In the genomic region with DNA sequence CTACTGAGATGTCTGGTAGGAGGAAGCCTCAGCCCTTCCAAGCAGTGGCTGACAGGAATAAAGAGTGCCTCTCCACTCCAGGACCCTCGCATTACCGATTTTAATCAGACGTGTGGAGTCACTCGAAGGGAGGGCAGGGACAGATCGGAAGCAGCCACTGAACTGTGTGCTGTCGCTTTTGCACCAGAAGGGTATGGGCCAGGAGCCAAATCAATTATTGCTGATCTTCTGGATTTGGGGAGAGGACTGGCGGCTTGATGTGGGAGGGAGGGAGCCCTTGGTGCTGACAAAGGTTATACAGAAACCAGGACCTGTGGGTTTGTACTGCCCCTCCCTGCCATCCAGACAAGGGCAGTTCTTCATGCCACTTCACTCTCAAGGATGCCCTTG, we compare ENCODE assay signal across 10 mouse cellular contexts.
A peak's percentile ranks its signal among the peaks of the same experiment; 100 is the strongest.
DNase-seq lines count a peak whose midpoint lies in the region; ATAC-seq lines count a peak whose summit lies in the region.
"Had no signal": no experiment of that assay in that cellular context is flagged by ENCODE, and none has a peak within 500 bp of the region (broad histone marks: within the 10 kb centered on the region; RNA-seq: fewer than 3 reads in every experiment).

No protein-coding gene starts in this region.

- intact Hi-C loops in gastrocnemius, postnatal 14 days (cut with DNase I; ENCODE audit: low total_unique reads) = no loop called here

- ATAC-seq in forebrain, embryonic 13.5 days = peak; percentile 88
- ATAC-seq in limb, embryonic 13.5 days (ENCODE audit: low FRiP score, low read depth) = 0 out of 2 replicates have a peak, but pooled peaks have one; percentile 9
- no peak for ATAC-seq in intestine, embryonic 15.5 days

- H3K27me3 ChIP-seq in forebrain, embryonic 13.5 days = no peaks in the 10 kb centered on the region
- H3K27me3 ChIP-seq in limb, embryonic 13.5 days = peaks cover 67% of the 10 kb centered on the region
- H3K27me3 ChIP-seq in intestine, embryonic 15.5 days (replicated peaks) = no peaks in the 10 kb centered on the region

- H3K4me3 ChIP-seq in forebrain, embryonic 13.5 days = no peak overlapping the region
- peak overlapping the region; percentile 12; the same call in 1 of the 2 replicates for H3K4me3 ChIP-seq in limb, embryonic 13.5 days
- H3K4me3 ChIP-seq in intestine, embryonic 15.5 days (replicated peaks) = no peak overlapping the region

- peak overlapping the region; percentile 83 for H3K27ac ChIP-seq in forebrain, embryonic 13.5 days
- peak overlapping the region; percentile 33; the same call in 1 of the 2 replicates for H3K27ac ChIP-seq in limb, embryonic 13.5 days
- H3K27ac ChIP-seq in intestine, embryonic 15.5 days = no peak overlapping the region

- peak; percentile 19 to 30 for DNase-seq in adrenal gland, postnatal 36 days
- DNase-seq in adrenal gland, adult 8-10 months = no peak
- peak; percentile 84 for DNase-seq in MN1 (ENCODE audit: low spot score)
- DNase-seq in gastrocnemius, postnatal 14 days = no peak
- DNase-seq in thymus, adult 18-20 months = no peak
- DNase-seq: right cerebral cortex, adult 18-20 months; thymus, postnatal 25 days had no signal

- H3K36me3 ChIP-seq in forebrain, embryonic 13.5 days (ENCODE audit: poor library complexity, severe bottlenecking) = no peaks in the 10 kb centered on the region
- no peaks in the 10 kb centered on the region for H3K36me3 ChIP-seq in limb, embryonic 13.5 days
- no peaks in the 10 kb centered on the region for H3K36me3 ChIP-seq in intestine, embryonic 15.5 days

- H3K4me2 ChIP-seq in forebrain, embryonic 13.5 days = peak overlapping the region; percentile 46
- H3K4me2 ChIP-seq in limb, embryonic 13.5 days (replicated peaks) = peak overlapping the region; percentile 45
- no peak overlapping the region for H3K4me2 ChIP-seq in intestine, embryonic 15.5 days (replicated peaks)

- H3K9ac ChIP-seq in forebrain, embryonic 13.5 days = no peak overlapping the region
- H3K9ac ChIP-seq in limb, embryonic 13.5 days = no peak overlapping the region
- no peak overlapping the region for H3K9ac ChIP-seq in intestine, embryonic 15.5 days

- peaks cover 56% of the 10 kb centered on the region for H3K4me1 ChIP-seq in forebrain, embryonic 13.5 days
- peaks cover 41% of the 10 kb centered on the region for H3K4me1 ChIP-seq in limb, embryonic 13.5 days
- H3K4me1 ChIP-seq in intestine, embryonic 15.5 days (replicated peaks) = peaks cover 15% of the 10 kb centered on the region

- H3K9me3 ChIP-seq in forebrain, embryonic 13.5 days (replicated peaks) = no peaks in the 10 kb centered on the region
- no peaks in the 10 kb centered on the region for H3K9me3 ChIP-seq in limb, embryonic 13.5 days
- H3K9me3 ChIP-seq in intestine, embryonic 15.5 days = no peaks in the 10 kb centered on the region

- 4% methylated on average over 7 of the region's 7 CpGs for WGBS in forebrain, embryonic 13.5 days
- 14% methylated on average over 7 of the region's 7 CpGs for WGBS in limb, embryonic 13.5 days
- WGBS in intestine, embryonic 15.5 days = 20% methylated on average over 7 of the region's 7 CpGs

Comparison
In these comparisons a context has a peak if more than half of its experiments do, and no peak if none do; other contexts are left out.
1. DNase-seq: peak in adrenal gland, postnatal 36 days (2 of 2) and MN1 (single experiment); none in adrenal gland, adult 8-10 months (single experiment), gastrocnemius, postnatal 14 days (single experiment) and thymus, adult 18-20 months (0 of 2).